Mouse (Mus musculus) kidney, adult 9 months (tissue): ENCODE data around the gene Magi2.
A peak's percentile ranks its signal among the peaks of the same experiment; 100 is the strongest.

ENCODE experiments used
- DNase-seq: peaks from one replicate; pipeline ENCODE4 v3.0.0; 2022

Gene Magi2

GRCm38 (mm10) chr5:20723226-20723625, 1496.4 kb downstream of the Magi2 start:
- peak; percentile 6 for DNase-seq

GRCm38 (mm10) chr5:20738795-20739194, 1512.0 kb downstream of the Magi2 start:
- no peak for DNase-seq

DNA sequence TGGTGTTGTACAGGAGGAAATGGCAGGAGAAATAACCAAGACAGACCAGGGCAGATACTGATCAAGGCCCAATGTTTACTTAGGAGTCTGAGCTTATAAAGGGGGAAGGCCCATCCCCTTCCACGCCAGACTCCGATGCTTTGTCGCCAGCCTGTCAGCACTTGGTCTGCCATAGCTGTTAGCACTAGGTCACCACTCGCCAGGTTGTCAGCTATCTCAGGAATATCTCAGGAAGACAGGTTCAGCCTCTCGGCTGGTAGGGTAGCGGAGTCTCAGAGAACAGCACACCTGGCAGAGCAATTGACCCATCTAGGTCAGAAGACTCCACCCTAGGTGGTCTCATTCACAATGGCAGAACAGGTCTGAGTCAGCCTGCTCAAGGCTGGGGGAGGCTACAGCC, 1514.4 kb downstream of the Magi2 start:
- DNase-seq: no peak

GRCm38 (mm10) chr5:20741936-20742335, 1515.1 kb downstream of the Magi2 start:
- DNase-seq: no peak

GRCm38 (mm10) chr5:20748142-20748541, 1521.3 kb downstream of the Magi2 start:
- no peak for DNase-seq

- DNase-seq: no peak
These were observed 1522.0 kb downstream of the Magi2 start for GRCm38 (mm10) chr5:20748856-20749255.

DNA sequence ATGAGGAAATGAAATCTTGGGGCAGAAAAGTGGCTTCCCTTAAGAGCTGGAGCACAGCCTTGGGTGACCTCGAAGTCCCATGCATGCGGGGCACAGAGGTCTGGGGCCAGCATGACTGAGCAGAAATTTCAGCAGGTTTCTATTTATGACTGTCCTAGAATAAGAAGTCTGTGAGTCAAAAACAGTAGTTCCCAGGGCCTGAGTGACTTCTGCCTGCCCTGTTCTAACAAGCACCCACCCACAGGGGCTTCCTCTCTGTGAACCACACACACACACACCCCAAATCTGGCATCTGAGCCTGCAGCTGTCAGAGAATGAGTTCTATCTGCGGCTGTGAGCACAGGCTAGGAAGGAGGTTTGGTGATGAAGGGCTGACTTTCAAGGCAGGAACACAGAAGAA, 1522.7 kb downstream of the Magi2 start:
- DNase-seq: no peak

DNA sequence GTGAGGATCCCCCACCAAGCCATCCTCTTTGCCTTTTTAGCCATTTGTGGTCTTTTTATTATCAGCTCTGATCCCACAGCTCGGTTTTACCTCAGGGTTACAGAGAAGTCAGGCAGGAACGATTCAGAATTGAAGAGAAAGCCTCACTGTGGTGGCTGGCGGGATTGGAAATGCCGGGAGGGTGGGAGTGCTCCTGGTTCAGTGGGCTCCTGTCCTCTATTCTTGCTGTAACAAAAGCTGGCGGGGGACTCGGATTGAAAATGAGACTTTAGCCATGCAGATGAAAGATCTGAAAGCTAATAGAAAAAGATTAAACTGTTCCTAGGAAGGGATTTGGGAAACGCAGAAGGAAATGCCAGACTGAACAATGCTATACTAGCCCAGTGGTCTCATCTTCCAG, 1524.2 kb downstream of the Magi2 start:
- DNase-seq: no peak

DNA sequence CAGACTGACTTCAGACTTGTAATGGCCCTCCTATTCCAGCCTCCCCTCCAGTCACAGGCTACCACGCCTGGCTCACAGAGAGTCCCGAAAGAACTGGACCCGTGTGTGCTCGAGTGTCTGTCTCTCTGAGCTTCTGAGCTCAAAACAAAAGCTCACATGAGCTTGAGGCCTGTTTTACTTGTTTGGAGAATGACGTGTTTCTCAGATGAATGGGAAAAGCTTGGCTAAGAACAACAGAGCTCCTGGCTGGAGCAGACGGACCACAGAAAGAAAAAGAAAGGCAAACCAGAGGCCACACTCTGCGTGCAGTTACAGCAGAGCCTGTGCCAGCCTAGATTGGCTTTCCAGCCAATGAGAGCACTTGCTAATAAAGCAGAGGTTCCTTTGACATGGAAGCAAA, 1524.9 kb downstream of the Magi2 start:
- DNase-seq: no peak

GRCm38 (mm10) chr5:20753096-20753495, 1526.3 kb downstream of the Magi2 start:
- DNase-seq: no peak

GRCm38 (mm10) chr5:20753963-20754362, 1527.1 kb downstream of the Magi2 start:
- DNase-seq: no peak
